Mouse (Mus musculus): ENCODE data around the gene Aplf.

- TF ChIP-seq CTCF (conservative IDR thresholded peaks at IDR 0.05; ENCODE audit: low read length) (no peak), POU5F1 (IDR thresholded peaks at IDR 0.05; ENCODE audit: borderline replicate concordance, low read length) (no peak), NANOG (IDR thresholded peaks at IDR 0.05; ENCODE audit: borderline replicate concordance, low read length) (no peak)
These were observed 56.3 kb downstream of the Aplf start for GRCm38 (mm10) chr6:87615696-87616083.

All from E14TG2a.4 (cell line).